Mouse (Mus musculus): ENCODE measurements around the gene Slfnl1. TPM values are rescaled to one million over a fixed set of nuclear protein-coding genes. Genes with fewer than 3 reads are reported as not detected.

The Slfnl1 gene
- polyA plus RNA-seq (2014; fragmentation: Illumina TruSeq; extraction: RNeasy Lipid Tissue Mini Kit (QIAGEN cat#74804)) = not detected

DNA sequence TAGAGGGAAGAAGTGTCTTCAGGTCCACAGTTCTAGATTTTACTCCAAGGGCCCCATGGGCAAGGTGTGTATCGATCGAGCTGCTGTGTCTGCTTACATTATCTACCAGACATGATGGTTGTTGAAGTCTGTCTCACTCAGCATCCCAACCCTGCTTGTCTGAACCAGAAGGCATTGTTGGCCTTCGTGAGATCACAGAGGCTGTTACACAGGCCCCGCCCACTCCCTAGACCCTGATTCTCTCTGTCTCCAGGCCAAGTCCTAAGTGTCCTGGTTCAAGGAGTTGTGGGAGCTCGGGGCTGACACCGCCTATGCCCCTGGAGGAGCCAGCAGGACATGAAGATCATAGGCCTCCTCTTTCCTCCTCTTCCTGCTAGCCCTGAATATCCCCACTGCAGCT, at the start of gene Slfnl1:
Gene Slfnl1, plus strand, starts transcription at position 246 of the 400 bp plus-strand sequence.

DNA sequence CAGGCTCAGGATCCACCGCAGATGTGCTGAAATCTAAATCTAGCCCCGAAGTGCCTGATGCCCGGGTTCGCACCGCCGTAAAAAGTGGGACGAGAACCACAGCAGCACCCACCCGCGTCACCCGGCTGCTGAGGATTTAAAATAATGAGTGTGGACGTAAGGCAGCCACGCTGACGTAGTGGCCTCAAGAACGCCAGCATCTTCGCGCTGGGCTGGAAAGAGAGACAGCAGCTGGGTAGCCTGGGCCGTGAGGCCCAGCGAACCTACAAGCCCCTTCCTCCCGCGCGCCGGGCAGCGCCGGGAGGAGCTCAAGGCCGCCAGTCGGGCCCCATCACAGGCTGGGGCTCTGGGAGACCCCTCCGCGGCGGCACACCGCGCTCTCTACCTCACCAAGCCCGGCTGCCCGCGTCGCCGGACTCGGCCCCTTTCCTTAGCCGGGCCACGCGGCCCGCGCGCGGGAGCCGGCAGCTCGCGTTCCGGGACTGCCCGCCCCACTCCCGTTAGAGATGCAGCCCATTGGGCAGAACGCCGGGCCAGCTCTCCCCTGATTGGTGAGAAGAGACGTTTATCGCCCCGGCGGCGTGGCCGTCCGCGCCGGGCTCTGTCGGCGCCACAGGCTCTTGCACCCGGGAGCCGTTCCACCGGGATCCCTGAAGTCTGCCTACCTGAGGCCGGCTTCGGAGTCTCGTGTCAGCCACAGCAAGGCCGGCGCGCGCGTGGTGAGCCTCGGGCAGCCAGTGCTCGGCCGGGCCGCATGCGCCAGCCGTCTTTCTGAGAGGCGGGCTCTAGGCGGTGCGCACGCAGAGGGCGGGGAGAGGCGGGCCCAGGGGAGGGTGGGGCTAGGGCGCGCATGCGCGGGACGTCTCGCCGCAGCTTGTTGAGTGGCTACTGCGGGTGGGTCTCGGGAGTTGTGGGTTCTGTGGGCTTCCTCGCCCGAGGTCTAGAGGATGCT, 37.7 kb downstream of the Slfnl1 start, which contains the start of gene Ctps:
Gene Ctps, minus strand, starts transcription at position 791 of the 952 bp plus-strand sequence.

Other genes starting within 250 kb of the Slfnl1 start
- not detected for gene Foxo6, start 244.9 kb upstream of the Slfnl1 start, polyA plus RNA-seq (2014; fragmentation: Illumina TruSeq; extraction: RNeasy Lipid Tissue Mini Kit (QIAGEN cat#74804))
- gene Scmh1, start 127.0 kb upstream of the Slfnl1 start, polyA plus RNA-seq (2014; fragmentation: Illumina TruSeq; extraction: RNeasy Lipid Tissue Mini Kit (QIAGEN cat#74804)) = 21.2 TPM
- gene Ctps, start 38.0 kb downstream of the Slfnl1 start, polyA plus RNA-seq (2014; fragmentation: Illumina TruSeq; extraction: RNeasy Lipid Tissue Mini Kit (QIAGEN cat#74804)) = 63.4 TPM
- gene Gm8439, start 56.5 kb downstream of the Slfnl1 start, polyA plus RNA-seq (2014; fragmentation: Illumina TruSeq; extraction: RNeasy Lipid Tissue Mini Kit (QIAGEN cat#74804)) = not detected
- gene Cited4, start 134.3 kb downstream of the Slfnl1 start, polyA plus RNA-seq (2014; fragmentation: Illumina TruSeq; extraction: RNeasy Lipid Tissue Mini Kit (QIAGEN cat#74804)) = not detected
- not detected for gene Kcnq4, start 216.4 kb downstream of the Slfnl1 start, polyA plus RNA-seq (2014; fragmentation: Illumina TruSeq; extraction: RNeasy Lipid Tissue Mini Kit (QIAGEN cat#74804))